Mouse (Mus musculus) lung, adult 2 months (tissue): ENCODE measurements around the gene Cldn6.

Experiments used
- CTCF ChIP-seq: fragments of 200-500 bp; IDR thresholded peaks from 2 replicates; pipeline ENCODE4 v1.5.1; 2011; ENCODE audit warnings: mild to moderate bottlenecking, low read length, control low read depth; ENCODE audit not compliant: insufficient read depth
- POLR2A ChIP-seq: fragments of 200-500 bp; IDR thresholded peaks from 2 replicates; pipeline ENCODE4 v1.6.1; 2011; ENCODE audit warnings: low read depth, mild to moderate bottlenecking, control low read depth, low read length, borderline replicate concordance; ENCODE audit errors: extremely low read depth

DNA sequence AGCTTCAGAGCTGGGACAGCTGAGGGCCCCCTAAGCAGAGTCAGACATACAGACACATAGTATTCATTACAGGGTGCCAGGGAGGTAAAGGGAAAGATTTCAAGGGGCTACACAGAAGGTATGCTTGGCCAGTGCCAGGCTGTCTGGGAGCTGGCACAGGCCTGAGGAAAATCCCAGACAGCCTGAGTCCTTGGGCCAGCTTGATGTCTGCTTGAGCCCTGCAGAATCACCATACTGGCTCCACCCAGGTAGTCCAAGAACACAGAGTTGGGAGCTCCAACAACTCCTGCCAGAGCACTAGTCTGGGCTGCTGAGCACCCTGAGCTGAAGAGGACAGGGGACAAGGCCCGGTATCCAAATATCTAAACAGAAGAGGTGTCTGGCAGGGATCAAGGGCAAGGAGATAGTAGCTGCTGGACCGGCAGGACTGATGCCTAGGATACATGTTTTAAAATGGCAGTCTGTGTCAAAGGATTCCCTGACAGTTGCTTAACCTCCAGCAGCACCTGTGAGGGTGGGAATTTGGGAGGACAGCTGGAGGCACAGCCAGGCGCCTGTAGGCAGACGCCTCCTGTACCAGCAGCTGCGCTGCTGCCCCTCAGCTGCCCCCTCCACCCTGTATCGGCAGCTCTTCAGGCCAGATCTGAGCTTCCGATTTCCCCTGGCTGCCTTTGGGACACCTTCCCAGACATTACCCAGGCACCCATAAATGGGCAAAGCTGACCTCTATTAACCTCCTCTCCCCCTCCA is 43.5 kb downstream of the Cldn6 start, which contains the start of gene 1520401A03Rik:
- TF ChIP-seq POLR2A = no peak
- no peak for TF ChIP-seq CTCF
